Mouse (Mus musculus) left cerebral cortex, adult 11 months (tissue): Measurements from ENCODE around the gene Gadd45gip1.

Experiments
- DNase-seq: peaks from one replicate; pipeline ENCODE4 v3.0.0; 2022; ENCODE audit warnings: low spot score

The Gadd45gip1 gene

DNA sequence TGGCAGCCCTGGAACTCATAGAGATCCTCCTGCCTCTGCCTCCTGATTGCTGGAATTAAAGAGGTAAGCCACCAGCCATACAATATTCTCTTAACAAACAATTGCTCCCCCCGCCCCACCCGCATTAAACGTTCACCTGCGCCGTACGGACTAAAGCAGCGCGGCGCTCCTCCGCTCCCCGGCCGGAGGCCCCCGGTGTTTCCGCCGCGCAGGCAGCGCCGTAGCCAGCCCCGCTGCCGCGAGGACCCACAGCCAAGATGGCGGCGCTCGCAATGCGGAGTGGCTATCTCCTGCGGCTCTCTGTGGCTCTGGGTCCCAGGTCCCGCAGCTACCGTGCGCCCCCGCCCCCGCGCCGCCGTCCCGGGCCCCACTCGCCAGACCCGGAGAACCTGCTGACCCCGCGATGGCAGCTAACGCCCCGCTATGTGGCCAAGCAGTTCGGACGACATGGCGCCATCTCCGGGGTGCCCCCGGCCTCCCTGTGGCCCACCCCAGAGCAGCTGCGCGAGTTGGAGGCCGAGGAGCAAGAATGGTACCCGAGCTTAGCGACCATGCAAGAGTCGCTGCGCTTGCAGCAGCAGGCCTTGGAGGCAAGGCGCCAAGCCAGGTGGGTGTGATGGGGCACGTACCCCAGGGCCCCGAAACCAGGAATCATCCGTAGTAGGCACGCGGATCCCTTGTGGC is 854 bp downstream of the Gadd45gip1 start:
- peak; percentile 59 for DNase-seq

DNA sequence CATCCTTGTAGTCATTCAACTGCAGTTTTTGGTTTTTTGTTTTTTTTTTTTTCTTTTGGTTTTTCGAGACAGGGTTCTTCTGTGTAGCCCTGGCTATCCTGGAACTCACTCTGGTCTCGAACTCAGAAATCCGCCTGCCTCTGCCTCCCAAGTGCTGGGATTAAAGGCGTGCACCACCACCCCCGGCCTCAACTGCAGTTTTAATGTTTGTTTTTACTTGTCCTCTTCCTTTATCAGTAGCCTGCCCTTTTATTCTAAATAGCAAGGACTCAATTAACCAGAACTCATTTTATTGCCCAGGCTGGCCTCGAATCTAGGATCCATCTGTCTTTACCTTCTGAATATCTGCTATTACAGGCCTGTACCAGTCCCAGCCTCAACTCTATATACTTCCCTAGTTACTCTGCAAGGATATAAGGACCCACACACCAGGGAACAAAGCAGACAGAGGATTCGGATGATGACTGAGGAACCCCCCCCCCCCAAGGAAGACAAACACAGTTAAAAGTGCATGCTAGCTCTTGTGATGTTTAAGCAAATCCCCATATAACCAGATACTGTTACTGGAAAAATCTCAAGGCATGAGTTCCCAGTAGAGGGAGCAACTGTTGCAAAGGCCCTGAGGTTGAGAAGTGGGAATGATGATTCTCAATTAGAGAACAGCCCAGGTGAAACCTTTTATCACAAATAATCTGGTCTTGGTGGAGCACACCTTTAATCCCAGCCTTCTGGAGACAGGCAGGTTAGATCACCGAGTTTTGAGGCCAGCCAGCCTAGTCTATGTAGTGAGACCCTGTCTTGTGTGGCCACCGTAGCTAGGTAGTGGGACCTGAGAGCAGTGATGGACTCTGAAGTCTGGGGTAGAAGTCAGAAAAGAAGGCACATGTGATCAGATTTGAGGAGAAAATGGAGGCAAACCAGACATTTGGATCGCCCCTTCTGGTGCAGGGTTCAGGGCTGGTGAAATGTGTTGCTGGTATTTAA is 1.7 kb downstream of the Gadd45gip1 start:
- DNase-seq, result no peak

DNA sequence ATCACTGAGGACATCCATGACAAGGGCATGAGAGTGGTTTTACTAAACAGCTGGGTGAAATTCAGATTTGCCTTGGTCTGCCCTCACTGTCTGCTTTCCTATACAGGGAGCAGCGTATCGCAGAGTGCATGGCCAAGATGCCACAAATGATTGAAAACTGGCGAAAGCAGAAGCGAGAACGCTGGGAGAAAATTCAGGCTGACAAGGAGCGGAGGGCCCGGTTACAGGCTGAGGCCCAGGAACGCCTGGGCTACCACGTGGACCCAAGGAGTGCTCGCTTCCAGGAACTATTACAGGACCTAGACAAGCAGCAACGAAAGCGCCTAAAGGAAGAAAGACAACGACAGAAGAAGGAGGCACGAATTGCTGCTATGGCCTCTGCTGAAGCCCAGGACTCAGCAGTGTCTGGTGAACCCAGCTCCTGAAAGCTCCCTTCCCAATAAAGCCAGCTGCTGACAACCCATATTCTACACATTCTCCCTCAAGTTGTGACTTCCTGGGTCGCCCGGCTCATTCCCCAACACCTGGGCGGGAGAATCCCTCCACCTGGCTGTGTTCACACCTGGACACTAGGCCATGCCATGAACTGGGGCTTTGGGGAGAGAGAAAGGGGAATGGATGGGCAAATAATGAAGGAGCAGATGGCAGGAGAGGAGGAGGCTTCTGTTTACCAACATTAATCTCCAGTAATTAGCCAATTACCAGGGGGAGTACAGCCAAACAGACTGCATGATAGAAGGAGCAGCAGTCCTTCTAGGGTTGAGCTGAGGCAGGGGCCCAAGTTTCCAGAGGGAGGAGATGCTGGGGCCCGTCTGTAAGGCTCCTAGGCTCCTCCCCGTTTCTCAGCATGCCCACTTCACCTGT is 2.9 kb downstream of the Gadd45gip1 start:
- no peak for DNase-seq

DNA sequence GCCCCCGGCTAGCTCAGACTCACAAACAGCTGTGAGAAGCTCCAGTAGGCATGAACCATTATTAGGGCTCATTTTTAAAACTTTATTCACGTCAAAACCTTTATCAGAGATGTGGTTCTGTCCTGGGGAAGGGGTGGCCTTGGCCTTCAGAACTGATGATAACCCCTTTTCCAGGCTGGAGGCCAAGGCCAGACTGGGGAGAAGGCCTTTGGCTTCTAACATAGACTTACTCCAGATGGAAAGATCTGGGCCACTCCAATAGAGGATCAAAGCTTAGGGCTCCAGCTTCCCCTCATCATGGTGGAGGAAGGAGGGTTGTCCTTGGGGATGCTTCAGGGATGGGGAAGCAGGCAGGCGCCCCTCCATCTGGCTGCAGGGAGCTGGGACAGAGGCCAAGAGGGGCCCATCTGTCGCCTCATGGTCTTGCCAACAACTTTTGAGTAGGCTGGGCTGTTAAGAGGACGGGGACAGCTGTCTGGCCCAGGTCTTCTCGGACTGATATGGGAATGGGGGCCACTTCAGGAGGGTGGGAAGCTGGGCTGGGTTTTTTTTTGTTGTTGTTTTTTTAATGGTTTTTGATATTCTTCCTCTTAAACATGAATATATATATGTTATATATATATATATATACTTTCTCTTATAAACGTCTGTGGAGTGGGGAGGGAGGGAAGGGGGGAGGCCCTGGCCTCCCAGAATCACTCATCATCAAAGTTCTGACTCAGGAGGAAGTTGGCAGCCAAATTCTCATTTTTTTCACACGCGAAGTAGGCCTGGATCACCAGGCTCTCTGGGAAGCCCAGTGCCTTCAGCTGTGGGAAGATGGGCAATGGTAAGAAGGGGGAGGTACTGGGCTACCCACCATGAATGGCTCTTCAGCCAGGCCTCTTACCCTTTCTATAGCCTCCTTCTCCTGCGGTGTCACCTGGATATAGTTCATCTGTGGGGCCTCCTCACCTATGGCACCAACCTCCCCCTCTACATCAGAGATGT is 3.8 kb downstream of the Gadd45gip1 start:
- no peak for DNase-seq

DNA sequence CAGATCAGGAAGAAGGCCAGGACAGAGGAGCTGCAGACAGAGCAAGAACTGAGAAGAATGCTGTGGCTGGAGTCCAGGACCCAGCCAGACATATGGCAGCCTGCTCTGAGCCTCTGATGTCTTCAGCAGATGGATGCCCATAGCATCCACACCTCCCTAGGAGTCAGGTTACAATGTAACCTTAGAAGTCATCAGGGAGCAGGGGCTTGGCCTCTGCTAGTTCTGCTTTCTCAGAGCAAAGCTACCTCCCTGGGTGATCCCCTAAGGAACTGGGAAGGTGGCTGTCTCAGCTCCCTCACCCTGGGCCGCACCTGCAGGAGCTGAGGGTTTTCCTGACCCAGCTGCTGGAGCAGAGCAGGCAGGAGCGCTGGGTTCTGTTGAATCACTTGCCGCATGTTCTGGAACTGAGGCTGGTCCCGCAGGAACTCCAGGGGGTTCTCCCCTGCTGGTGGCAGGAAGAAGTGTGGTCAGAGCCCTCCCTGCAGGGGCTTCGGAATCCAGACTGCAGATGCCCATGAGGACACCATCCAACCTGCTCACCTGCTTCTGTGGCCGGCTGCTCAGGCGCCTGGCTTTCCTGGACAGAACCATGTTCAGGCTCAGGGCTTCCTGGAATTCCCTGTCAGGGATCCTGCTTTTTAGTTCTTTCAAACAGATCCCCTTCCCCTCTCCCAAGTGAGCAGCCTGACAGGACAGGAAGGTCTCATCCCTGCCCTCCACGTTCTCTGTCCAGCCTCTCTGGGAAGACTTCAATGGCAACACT is 6.0 kb downstream of the Gadd45gip1 start:
- DNase-seq, result no peak

DNA sequence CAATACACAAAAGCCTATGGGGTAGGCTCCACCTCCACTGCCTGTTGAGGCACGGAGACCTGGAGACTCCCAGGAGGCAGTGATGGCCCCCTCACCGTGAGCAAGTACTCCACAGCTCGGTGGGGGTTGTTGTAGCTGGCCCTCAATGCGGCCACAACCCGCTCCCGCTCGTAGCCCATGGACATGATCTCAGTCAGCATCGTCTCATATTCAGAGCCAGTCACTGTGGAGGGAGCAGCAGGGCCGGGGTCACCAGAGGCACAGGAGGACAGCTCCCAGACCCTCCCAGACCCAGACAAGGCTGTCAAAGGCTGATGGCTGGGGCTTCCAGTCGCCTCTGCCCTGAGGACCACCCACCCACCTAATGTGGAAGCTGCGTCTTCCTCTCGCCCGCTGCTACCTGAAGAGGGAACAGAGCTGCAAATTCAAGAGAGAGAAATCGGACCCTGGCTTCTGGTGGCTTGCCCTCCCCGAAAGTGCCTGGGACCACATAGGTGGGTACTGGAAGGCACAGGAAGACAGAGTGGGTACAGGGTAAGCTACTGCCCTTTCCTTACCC is 6.7 kb downstream of the Gadd45gip1 start:
- no peak for DNase-seq

DNA sequence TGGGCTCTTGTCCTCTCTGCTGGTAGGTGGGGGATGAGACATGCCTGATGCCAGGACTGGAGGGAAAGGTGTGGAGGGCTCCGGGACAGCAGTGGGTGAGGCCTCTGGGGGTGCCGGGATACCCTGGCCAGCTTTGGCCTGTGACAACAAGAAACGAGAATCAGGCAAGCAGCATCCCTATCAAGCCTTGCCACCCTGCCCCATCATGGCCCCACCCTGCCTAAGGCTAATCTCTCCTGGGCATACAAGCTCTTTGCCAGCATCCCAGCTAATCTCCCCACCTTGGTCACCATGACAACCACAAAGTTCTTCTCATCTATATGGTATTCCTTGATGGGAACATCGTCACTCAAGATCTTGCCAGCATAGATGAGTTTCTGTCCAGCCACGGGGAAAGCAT is 7.2 kb downstream of the Gadd45gip1 start:
- no peak for DNase-seq

DNA sequence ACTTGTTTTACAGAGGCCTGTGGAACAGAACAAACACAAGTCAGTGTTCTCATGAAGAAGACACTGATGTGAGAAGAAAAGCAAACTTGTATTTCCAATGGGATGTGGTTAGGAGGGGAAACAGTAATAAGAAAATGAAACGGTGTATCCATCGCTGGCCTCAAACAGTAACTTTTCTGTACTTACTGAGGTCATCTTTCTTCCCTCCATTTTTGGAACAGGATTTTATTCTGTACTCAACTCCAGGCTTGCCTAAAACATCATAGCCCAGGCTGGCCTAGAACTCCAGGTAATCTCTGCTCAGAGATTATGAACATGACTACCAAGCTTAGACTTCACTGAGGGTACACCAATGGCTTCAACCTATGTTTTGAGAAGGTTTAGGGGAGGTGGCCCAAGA is 8.1 kb downstream of the Gadd45gip1 start:
- DNase-seq, result no peak

DNA sequence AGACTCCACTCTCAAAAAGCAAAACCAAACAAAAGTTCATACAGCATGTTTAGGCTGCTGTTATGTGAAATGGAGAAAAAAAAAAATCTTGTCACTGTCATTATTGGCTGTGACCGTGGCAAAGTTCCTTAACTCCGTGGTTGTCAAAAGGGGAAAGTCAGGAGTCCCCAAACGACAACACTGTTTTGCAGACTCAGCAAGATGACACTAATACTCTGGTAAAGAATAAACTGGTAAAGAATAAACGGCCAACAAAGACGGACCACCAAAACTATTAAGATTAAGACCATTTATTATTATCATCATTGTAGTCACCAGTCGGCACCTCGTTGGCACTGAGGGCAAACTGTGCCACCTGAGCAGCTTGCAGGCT is 8.5 kb downstream of the Gadd45gip1 start:
- DNase-seq, result no peak

DNA sequence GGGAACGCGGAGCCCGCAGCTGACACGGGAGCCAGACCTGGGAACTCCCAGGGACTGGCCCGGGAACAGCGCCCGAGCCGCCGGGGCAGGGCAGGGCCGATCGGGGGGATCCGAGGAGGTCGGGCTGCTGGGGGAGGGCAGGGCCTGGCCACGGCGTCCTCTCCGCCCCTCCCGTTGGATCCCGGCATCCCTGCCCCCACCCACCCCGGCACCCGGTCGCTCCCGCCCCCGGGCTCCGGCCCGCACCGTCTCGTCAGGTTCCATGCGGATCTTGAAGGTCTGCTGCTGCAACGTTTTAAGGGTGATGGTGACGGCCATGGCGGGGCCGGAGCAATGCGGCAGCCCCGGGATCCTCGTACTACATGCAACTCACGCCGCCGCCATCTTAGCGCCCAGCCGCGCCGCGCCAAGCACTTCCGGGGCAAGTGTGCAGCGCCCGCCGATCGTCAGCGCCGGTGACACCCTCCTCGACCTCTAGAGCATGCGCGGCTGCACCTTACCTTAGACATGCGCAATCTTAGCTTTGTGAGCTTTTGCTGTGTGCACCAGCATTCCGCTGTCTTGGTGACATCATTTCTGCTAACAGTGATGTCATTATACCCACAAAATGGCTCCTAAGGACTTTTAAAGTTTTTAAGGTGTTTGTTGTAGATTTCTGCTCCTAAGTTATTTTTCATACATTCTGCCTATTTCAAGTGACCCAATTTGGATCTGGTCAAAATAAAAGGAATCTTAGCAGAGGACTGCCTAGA is 9.1 kb downstream of the Gadd45gip1 start, which contains the start of gene Rad23a:
Gene Rad23a, minus strand, starts transcription at position 418 of the 752 bp plus-strand sequence.
- DNase-seq, result peak; percentile 88

DNA sequence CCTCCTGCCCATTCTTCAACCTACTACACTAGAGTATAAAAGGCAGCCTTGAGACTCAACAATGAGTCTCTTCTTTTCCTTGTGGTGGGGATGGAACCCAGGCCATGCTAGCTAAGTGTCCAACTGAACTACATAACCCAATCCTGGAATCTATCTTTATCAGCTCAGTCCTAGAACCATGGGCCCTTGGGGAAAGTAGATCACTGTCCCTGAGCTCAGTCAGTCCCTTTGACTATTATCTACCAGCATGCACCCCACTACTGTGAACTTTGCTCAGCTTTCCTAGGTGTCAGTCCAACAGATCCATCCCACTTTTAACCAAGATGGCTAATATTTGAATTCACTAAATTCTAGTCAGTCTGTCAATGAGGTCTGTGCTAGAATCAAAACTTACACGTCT is 10.2 kb downstream of the Gadd45gip1 start:
- no peak for DNase-seq

DNA sequence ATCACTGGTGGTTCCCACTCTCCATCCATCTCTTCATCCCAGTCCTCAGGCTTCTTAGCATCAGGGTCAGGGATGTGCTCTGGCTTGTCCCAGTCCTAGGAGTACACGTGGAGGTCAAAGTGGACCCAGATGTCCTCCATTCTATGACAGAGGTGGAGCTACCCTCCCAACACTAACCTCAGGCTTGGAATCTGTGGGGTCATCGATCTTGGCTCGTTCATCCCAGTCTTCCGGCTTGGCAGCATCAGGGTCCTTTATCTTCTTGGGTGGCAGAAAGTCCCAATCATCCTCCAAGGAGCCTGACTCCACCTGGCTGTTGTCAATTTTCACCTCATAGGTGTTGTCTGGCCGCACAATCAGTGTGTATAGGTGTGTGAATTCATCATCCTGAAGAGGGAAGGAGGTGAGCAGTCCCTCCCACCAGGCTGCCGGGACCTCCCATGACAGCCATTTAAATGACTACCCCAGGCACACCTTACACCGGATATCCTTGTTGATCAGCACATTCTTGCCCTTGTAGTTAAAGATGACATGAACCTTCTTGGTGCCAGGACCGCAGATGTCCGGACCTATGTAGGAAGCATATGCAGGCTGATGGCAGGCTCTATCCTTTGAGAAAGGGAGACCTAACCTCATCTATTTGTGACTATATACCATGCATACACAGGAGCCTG is 13.2 kb downstream of the Gadd45gip1 start:
- DNase-seq, result no peak

DNA sequence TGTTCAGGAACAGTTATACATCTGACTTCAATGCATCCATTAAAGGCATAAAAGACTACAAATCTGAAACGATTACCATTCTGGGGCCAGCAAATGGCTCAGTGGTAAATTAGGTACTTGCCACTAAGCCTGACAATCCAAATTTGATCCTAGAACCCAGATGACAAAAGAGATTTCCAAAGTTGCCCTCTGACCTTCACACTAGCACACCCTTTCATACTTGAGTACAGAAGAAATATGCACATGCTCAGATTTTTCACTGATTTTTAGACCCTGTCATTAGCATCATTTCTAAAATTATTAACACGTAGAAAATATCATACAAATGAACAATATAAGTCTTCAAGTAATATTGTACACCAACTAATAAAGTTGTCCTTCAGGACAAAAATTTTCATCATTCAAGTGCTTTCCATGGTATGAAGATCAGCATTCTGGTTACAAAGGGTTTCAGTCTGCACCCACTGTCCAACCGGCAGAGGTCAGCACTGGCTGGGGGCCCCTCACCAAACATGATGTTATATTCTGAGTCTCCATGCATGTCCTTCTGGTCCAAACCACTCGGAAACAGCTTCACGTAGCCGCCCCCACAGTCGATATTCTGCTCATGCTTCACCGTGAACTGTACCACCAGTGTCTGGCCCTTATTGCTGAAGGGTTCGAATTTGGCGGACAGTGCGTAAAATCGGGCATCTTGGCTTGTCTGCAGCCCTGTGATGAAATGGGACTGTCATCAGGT is 14.2 kb downstream of the Gadd45gip1 start:
- DNase-seq, result no peak

DNA sequence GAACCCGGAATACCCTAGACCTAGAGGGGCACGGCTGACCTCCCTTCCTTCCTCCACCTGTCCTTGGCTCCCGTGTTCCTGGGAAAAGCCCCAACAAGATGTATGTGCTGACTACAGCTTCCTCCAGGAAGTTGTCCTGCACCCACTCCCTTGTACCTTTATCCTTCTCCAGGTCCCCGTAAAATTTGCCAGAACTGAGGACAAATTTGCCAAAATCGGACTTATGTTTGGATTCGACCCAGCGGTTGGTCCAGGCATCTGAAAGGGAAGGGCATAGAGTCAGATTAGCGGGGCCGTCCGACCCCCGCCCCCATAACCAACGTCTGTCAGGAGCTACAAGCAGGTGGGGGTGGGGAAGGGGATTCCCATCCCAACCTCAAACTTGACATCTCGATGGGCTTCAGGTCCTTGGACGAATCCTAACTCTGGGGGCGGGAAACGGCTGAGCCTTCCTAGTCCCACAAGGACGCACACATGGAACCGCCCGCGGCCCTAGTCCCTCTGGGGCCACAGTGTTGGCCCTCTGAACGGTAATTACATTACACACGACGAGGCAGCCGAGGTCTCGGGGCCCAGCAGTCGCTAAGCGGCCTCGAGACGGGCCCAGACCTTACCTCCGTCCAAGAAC is 14.9 kb downstream of the Gadd45gip1 start:
- DNase-seq, result no peak

DNA sequence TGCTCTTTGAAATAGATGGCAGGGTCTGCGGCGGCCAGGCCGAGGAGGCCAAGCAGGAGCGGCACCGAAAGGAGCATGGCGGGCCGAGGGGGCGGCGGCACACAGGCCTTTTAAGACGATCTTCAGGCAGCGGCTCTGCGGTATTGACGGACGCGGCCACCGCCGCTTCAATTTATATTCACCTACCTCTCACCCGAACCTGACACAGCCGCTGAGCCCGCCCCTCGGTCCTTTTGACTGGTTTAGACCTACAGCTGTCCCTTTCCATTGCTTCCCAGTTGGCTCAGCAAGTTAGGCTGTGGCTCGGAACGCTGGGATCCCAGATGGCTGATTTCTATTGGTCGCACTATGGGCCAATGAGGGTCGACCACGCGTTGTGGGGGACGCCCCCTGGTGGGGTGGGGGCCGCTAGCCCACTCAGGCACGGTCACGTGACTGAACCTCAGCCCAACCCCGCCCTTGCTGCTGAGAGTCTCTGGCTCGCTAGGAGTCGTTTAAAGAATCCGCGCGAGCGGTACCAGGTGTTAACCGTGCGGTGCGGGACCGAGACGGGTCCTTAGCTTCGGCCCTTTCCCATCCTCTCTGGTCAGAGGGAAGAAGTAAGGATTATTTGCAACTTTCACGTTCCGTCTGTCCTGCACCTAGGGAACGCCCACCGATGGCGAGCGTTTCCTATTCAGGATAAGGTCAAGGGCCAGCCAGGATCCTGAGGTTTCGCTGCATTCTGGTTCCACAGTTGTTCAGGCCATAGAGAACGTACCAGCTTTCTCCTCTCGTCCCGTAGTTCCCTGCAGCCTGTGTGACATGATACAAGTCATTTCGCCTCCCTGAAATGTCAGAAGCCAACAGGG is 15.6 kb downstream of the Gadd45gip1 start, which contains the start of gene Calr:
Gene Calr, minus strand, starts transcription at position 213 of the 851 bp plus-strand sequence.
- peak; percentile 100 for DNase-seq
